Mouse (Mus musculus): ENCODE measurements at regions not wholly inside any gene's neighbourhood (a gene's known extent, or its start where the extent isn't known, plus 50 kb on each side); places are given as distances from the start of the nearest gene placed in this dataset.

GRCm38 (mm10) chr5:43138931-43139486 lies 94.0 kb upstream of the Cpeb2 start:
- no peak for ATAC-seq

- no peak for ATAC-seq
These were observed 93.2 kb upstream of the Cpeb2 start for GRCm38 (mm10) chr5:43139813-43140212.

- ATAC-seq, result no peak
These were observed 87.0 kb upstream of the Cpeb2 start for GRCm38 (mm10) chr5:43145939-43146338.

GRCm38 (mm10) chr5:43146928-43147327 lies 86.0 kb upstream of the Cpeb2 start:
- ATAC-seq, result no peak

GRCm38 (mm10) chr5:43148486-43148885 lies 84.5 kb upstream of the Cpeb2 start:
- no peak for ATAC-seq

- no peak for ATAC-seq
These were observed 83.4 kb upstream of the Cpeb2 start for GRCm38 (mm10) chr5:43149559-43149958.

GRCm38 (mm10) chr5:43151099-43151774 lies 81.7 kb upstream of the Cpeb2 start:
- no peak for ATAC-seq

- no peak for ATAC-seq
These were observed 80.8 kb upstream of the Cpeb2 start for GRCm38 (mm10) chr5:43152119-43152611.

- no peak for ATAC-seq
These were observed 80.1 kb upstream of the Cpeb2 start for GRCm38 (mm10) chr5:43152881-43153280.

GRCm38 (mm10) chr5:43156771-43157170 lies 76.2 kb upstream of the Cpeb2 start:
- no peak for ATAC-seq

GRCm38 (mm10) chr5:43160140-43160539 lies 72.8 kb upstream of the Cpeb2 start:
- no peak for ATAC-seq

- ATAC-seq, result no peak
These were observed 51.5 kb upstream of the Cpeb2 start for GRCm38 (mm10) chr5:43181475-43181874.
